Mouse (Mus musculus) forebrain, postnatal 0 days (tissue): ENCODE data around the gene Gm20219. TPM values are rescaled to one million over a fixed set of nuclear protein-coding genes. Genes with fewer than 3 reads are reported as not detected.
A peak's percentile ranks its signal among the peaks of the same experiment; 100 is the strongest.

ENCODE experiments used
- ATAC-seq: fragments of 200-750 bp; cut with Nextera tagmentation; 2 replicates; pipeline ENCODE4 v1.8.0; 2017; ENCODE audit warnings: mild to moderate bottlenecking, moderate library complexity
- DNase-seq: peaks from one replicate; pipeline ENCODE4 v3.0.0-alpha.2; 2015
- H3K27ac ChIP-seq: fragments of 300-500 bp; sonication (generic); 2 replicates; pipeline ENCODE4 v1.5.1; 2014; ENCODE audit warnings: low read depth, mild to moderate bottlenecking, antibody characterized with exemption, low read length, moderate library complexity, mixed read lengths
- H3K27me3 ChIP-seq: fragments of 300-500 bp; sonication (generic); 2 replicates; pipeline ENCODE4 v1.6.1; 2014; ENCODE audit warnings: mild to moderate bottlenecking, low read length, mixed read lengths; ENCODE audit not compliant: insufficient read depth
- H3K36me3 ChIP-seq: fragments of 300-500 bp; sonication (generic); 2 replicates; pipeline ENCODE4 v1.6.1; 2014; ENCODE audit warnings: mild to moderate bottlenecking, moderate library complexity; ENCODE audit not compliant: insufficient read depth
- H3K4me1 ChIP-seq: fragments of 300-500 bp; sonication (generic); 2 replicates; pipeline ENCODE4 v1.6.1; 2014; ENCODE audit warnings: antibody characterized with exemption; ENCODE audit not compliant: insufficient read depth
- H3K4me2 ChIP-seq: fragments of 300-500 bp; sonication (generic); 2 replicates; pipeline ENCODE4 v1.6.1; 2014; ENCODE audit warnings: low read depth, mild to moderate bottlenecking, moderate library complexity
- H3K4me3 ChIP-seq: fragments of 300-500 bp; sonication (generic); 2 replicates; pipeline ENCODE4 v1.5.1; 2014; ENCODE audit warnings: low read depth, low read length, mixed read lengths
- H3K9ac ChIP-seq: fragments of 300-500 bp; sonication (generic); 2 replicates; pipeline ENCODE4 v1.6.1; 2014; ENCODE audit warnings: mild to moderate bottlenecking
- H3K9me3 ChIP-seq: fragments of 300-500 bp; sonication (generic); 2 replicates; pipeline ENCODE4 v1.6.1; 2016; ENCODE audit warnings: low read length
- CTCF ChIP-seq: sonication (generic); IDR thresholded peaks from 2 replicates; pipeline ENCODE4 v1.5.1; 2016; ENCODE audit warnings: antibody characterized with exemption, control low read depth, low read depth
- WGBS: fragments of 180-500 bp; shearing (Covaris S2); extraction: QIAGEN DNeasy Blood & Tissue Kit; methylation state at CpG from one replicate; pipeline ENCODE4 v1.1.7; 2014; 5-methylcytosine and 5-hydroxymethylcytosine counted together
- polyA plus RNA-seq: library from polyadenylated mRNA; unstranded; fragments of >200 nt; fragmentation: Nextera tagmentation; extraction: Ambion mirVana; gene quantifications from 2 replicates; pipeline ENCODE4 v1.2.1, GENCODE M21; 2015
- total RNA-seq: library from RNA; depleted of rRNA; stranded (reverse); fragments of >200 nt; gene quantifications from 2 replicates; pipeline ENCODE4 v1.2.3, GENCODE M21; 2014

Gm20219 gene
- total and polyA plus RNA-seq, 2 experiments from 2014 or later: 0.33 to 0.40 TPM

DNA sequence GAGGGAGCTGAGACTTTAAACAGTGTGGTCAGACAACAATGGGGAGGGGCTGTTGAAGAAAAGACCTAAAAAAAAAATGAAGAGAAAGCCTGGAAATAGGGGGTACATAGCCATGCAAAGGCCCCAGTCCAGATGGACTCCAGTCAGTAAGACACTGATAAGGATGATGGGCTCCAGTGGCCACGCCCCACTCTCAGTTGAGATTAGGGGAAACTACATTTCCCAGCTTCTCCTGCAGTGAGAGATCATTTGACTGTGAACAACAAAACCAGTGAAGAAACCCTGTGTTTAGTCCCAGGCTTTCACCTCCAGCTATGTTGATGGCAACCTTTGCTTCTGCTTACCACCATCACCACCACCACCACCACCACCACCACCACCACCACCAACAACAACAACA, 8.2 kb downstream of the Gm20219 start:
- H3K4me1 ChIP-seq: no peaks in the 10 kb centered on the region
- no peak overlapping the region for H3K4me3 ChIP-seq
- no peak for DNase-seq
- no peaks in the 10 kb centered on the region for H3K9me3 ChIP-seq
- H3K27me3 ChIP-seq: no peaks in the 10 kb centered on the region
- H3K36me3 ChIP-seq: no peaks in the 10 kb centered on the region
- H3K4me2 ChIP-seq: no peak overlapping the region
- no peak overlapping the region for H3K27ac ChIP-seq
- TF ChIP-seq CTCF: no peak
- 89% methylated on average over 1 of the region's 1 CpGs for WGBS
- ATAC-seq: no peak
- no peak overlapping the region for H3K9ac ChIP-seq

DNA sequence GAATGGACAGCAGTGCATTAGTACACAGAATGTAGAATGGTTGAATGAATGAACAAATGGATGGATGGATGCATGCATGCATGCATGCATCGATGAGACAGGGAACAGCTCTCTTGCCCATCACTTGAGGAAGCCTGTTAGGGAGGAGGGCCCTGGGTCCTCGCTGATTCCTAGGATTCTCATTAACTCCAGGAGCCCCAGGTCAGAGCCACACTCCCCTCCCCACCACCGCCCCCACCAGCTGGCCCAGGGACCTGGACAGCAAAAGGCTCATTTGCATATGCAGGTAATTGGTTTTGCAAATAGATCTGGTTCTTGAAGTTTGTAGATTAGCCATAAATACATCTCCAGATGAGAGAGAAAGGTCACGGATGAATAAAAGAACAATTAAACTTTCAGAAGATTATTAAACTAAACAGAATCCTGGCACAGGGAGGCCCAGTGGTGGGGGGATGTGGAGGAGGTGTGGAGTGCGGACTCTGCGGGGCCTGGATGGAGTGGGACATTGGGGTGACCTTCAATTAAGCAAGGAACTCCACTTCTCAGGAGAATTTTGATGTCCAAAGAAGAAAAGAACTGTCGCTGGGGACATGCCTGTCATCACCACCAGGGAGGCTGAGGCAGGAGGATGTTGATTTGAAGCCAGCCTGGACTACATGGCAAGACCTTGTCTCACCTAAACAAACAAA, 9.3 kb downstream of the Gm20219 start:
- Histone ChIP-seq H3K9ac (no peak overlapping the region), H3K4me1 (no peaks in the 10 kb centered on the region), H3K4me3 (no peak overlapping the region), H3K4me2 (no peak overlapping the region), H3K27ac (no peak overlapping the region), H3K36me3 (no peaks in the 10 kb centered on the region), H3K27me3 (no peaks in the 10 kb centered on the region), H3K9me3 (no peaks in the 10 kb centered on the region)
- WGBS: 80% methylated on average over 7 of the region's 7 CpGs
- no peak for TF ChIP-seq CTCF
- no peak for ATAC-seq
- DNase-seq: no peak

GRCm38 (mm10) chr17:56543684-56544224, 10.4 kb downstream of the Gm20219 start:
- ATAC-seq: no peak
- WGBS: 85% methylated on average over 3 of the region's 3 CpGs
- H3K4me3 ChIP-seq: no peak overlapping the region
- TF ChIP-seq CTCF: 0 out of 2 replicates have a peak, but pooled peaks have one; percentile 15
- no peak overlapping the region for H3K4me2 ChIP-seq
- H3K9me3 ChIP-seq: no peaks in the 10 kb centered on the region
- no peak overlapping the region for H3K27ac ChIP-seq
- H3K4me1 ChIP-seq: no peaks in the 10 kb centered on the region
- no peak overlapping the region for H3K9ac ChIP-seq
- H3K36me3 ChIP-seq: no peaks in the 10 kb centered on the region
- no peaks in the 10 kb centered on the region for H3K27me3 ChIP-seq
- DNase-seq: no peak

DNA sequence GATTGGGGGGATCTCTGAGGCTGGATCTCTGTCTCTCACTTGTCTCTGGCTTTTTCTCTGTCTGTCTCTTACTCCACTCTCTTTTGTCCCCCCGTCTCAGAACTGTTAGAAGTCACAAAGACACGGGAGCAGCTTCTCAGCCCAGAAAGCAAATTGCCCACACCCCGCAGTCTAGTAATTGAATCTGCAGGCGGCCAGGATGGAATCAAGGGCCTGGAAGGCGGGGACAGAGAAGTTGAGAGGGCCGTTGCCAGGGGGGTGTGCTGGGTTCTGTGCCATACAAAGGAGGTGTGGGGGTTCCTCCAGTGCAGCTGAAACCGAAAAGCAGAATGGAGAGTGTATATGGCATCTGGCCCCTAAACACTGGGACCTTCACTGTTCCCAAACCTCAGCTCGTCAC, 11.5 kb downstream of the Gm20219 start:
- Histone ChIP-seq H3K4me1 (0 out of 2 replicates have a peak, but pooled peaks cover 2% of the 10 kb centered on the region), H3K4me2 (no peak overlapping the region), H3K27me3 (no peaks in the 10 kb centered on the region), H3K27ac (0 out of 2 replicates have a peak overlapping the region, but pooled peaks have one; percentile 35), H3K9me3 (no peaks in the 10 kb centered on the region), H3K4me3 (no peak overlapping the region), H3K9ac (no peak overlapping the region), H3K36me3 (no peaks in the 10 kb centered on the region)
- ATAC-seq (peak; percentile 38; the same call in 1 of the 2 replicates), DNase-seq (no peak)
- no peak for TF ChIP-seq CTCF
- WGBS: 12% methylated on average over 8 of the region's 8 CpGs

- Histone ChIP-seq H3K4me3 (no peak overlapping the region), H3K4me2 (no peak overlapping the region), H3K9ac (no peak overlapping the region), H3K4me1 (0 out of 2 replicates have a peak, but pooled peaks cover 9% of the 10 kb centered on the region), H3K27ac (no peak overlapping the region), H3K9me3 (no peaks in the 10 kb centered on the region), H3K36me3 (no peaks in the 10 kb centered on the region), H3K27me3 (no peaks in the 10 kb centered on the region)
- DNase-seq (no peak), ATAC-seq (no peak)
- TF ChIP-seq CTCF: no peak
- 34% methylated on average over 6 of the region's 6 CpGs for WGBS
These were observed 13.6 kb downstream of the Gm20219 start for GRCm38 (mm10) chr17:56540562-56540975.

- Histone ChIP-seq H3K4me1 (0 out of 2 replicates have a peak, but pooled peaks cover 9% of the 10 kb centered on the region), H3K4me2 (no peak overlapping the region), H3K36me3 (no peaks in the 10 kb centered on the region), H3K9me3 (no peaks in the 10 kb centered on the region), H3K4me3 (no peak overlapping the region), H3K27ac (peak overlapping the region; percentile 57; the same call in 1 of the 2 replicates), H3K9ac (no peak overlapping the region), H3K27me3 (no peaks in the 10 kb centered on the region)
- peak; percentile 56 for TF ChIP-seq CTCF
- 7% methylated on average over 8 of the region's 8 CpGs for WGBS
- ATAC-seq: peak; percentile 58
- DNase-seq: peak; percentile 70
These were observed 16.3 kb downstream of the Gm20219 start for GRCm38 (mm10) chr17:56537912-56538311.

GRCm38 (mm10) chr17:56536874-56537273, 17.3 kb downstream of the Gm20219 start:
- Histone ChIP-seq H3K36me3 (no peaks in the 10 kb centered on the region), H3K9me3 (0 out of 2 replicates have a peak, but pooled peaks cover 2% of the 10 kb centered on the region), H3K4me3 (no peak overlapping the region), H3K27ac (peak overlapping the region; percentile 66; the same call in 1 of the 2 replicates), H3K4me2 (no peak overlapping the region), H3K4me1 (0 out of 2 replicates have a peak, but pooled peaks cover 9% of the 10 kb centered on the region), H3K27me3 (no peaks in the 10 kb centered on the region), H3K9ac (no peak overlapping the region)
- no peak for DNase-seq
- 7% methylated on average over 3 of the region's 3 CpGs for WGBS
- peak; percentile 34; the same call in 1 of the 2 replicates for ATAC-seq
- TF ChIP-seq CTCF: no peak
